ENCODE assay signal across 8 mouse cellular contexts in genomic region chr3:52179686-52180085, GRCm38 (mm10).
DNase-seq lines count a peak whose midpoint lies in the region; ATAC-seq lines count a peak whose summit lies in the region.

No protein-coding gene starts in this region.

- intact Hi-C loops in gastrocnemius, postnatal 36 days (cut with DNase I), result no loop called here
- intact Hi-C loops in left cerebral cortex, postnatal 10 days (cut with DNase I), result loop anchor here (5.0 kb wide), 1 partner anchor 72 kb away; the partner anchor contains the start of gene Maml3

- ATAC-seq in megakaryocyte progenitor cell, adult 5-6 weeks (replicated peaks; ENCODE audit: poor library complexity), result peak; percentile 82

- peak; percentile 74 for DNase-seq in adrenal gland, postnatal 14 days
- DNase-seq in embryo, embryonic 11 days, result peak; percentile 90
- peak; percentile 59 to 65 for DNase-seq in gastrocnemius, postnatal 36 days
- DNase-seq in hindlimb bud, embryonic 11.5 days (ENCODE audit: extremely low spot score, low read depth, low spot score), result peak; percentile 74
- peak; percentile 70 to 84 for DNase-seq in left cerebral cortex, postnatal 10 days (ENCODE audit: extremely low spot score in 1 of 2, low spot score in 2 of 2)
- peak; percentile 62 for DNase-seq in right cerebral cortex, postnatal 4 days
- no peak for DNase-seq in spleen, adult 18-20 months

Comparison
In these comparisons a context has a peak if more than half of its experiments do, and no peak if none do; other contexts are left out.
1. DNase-seq: peak in adrenal gland, postnatal 14 days (single experiment), embryo, embryonic 11 days (single experiment), gastrocnemius, postnatal 36 days (2 of 2), hindlimb bud, embryonic 11.5 days (single experiment), left cerebral cortex, postnatal 10 days (2 of 2) and right cerebral cortex, postnatal 4 days (single experiment); none in spleen, adult 18-20 months (0 of 2).